Mouse (Mus musculus): ENCODE measurements around the gene Camsap1. TPM values are rescaled to one million over a fixed set of nuclear protein-coding genes. Genes with fewer than 3 reads are reported as not detected.

The Camsap1 gene
- polyA plus RNA-seq, 1 experiment: 2.1 TPM

DNA sequence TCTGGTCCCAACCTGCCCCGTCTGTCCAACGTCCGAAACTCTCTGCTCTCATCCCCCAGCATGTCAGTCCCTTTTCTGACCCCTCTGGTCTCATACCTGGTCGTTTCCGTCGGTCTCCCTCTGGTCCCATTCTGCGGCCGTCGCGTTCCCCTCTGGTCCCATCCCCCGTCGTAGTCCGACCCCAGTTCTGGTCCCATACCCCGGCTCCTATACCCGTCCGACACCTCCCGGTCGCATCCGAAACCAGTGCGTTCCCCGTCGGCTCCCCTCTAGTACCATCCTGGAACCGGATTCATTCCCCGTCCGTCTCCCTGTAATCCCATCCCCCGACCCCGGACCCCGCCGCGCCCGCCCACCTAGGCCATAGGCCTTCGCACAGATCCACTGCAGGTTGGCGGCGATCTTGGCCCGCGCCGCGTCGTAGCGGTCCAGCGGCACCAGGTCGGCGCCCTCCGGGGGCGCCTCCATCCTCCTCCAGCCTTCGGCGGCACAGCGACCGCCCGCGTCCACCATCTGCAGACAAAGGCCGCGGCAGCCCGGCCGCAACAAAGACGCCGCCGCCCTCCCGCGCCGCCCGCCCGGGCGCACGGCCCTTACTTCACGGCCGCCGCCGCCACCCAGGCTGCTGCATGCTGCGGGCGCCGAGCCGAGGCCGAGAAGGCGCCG is 523 bp downstream of the Camsap1 start:
- 1% methylated on average over 76 of the region's 76 CpGs for WGBS

DNA sequence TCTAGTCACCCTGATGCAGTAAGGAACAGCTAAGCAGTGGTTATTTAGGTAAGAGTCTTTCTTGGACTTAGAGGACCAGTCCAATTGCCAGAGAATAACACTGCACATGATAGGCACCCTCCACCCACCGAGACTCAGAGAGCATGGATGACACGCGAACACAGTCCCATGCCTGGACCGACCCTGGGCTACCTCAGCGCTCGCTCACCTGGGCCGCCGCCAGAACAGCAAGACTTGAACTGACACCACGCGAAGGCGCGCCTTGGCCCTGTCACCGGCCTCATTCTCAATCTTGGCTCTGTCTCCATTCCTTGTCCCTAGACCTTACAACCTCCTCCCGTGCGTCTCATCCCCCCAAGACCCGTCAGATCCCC is 1.0 kb downstream of the Camsap1 start:
- 3% methylated on average over 16 of the region's 16 CpGs for WGBS
- no peak for DNase-seq (ENCODE audit: low read depth, low spot score)

More for the DNA sequence above, 523 bp downstream of the Camsap1 start:
- DNase-seq (ENCODE audit: low read depth, low spot score): no peak

DNA sequence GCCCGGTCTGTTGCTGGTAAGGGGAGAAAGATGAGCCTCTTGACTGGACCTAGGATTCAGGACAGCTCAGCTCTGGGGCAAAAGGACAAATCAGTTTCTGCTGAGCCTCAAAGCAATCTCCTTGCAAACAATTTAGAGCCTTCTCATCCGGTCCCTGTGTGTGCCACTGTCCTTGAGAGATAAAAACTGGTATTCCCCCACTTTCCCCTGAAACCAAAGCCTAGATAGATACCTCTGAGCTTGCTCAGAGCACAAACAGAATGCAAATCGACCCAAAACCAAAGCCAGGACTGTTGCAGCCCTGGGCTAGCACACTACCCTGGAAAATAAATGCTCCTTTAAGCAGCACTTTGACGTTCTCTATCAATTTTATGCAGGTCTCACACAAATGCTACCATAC is 4.1 kb downstream of the Camsap1 start:
- no peak for DNase-seq (ENCODE audit: low read depth, low spot score)
- 73% methylated on average over 4 of the region's 4 CpGs for WGBS

DNA sequence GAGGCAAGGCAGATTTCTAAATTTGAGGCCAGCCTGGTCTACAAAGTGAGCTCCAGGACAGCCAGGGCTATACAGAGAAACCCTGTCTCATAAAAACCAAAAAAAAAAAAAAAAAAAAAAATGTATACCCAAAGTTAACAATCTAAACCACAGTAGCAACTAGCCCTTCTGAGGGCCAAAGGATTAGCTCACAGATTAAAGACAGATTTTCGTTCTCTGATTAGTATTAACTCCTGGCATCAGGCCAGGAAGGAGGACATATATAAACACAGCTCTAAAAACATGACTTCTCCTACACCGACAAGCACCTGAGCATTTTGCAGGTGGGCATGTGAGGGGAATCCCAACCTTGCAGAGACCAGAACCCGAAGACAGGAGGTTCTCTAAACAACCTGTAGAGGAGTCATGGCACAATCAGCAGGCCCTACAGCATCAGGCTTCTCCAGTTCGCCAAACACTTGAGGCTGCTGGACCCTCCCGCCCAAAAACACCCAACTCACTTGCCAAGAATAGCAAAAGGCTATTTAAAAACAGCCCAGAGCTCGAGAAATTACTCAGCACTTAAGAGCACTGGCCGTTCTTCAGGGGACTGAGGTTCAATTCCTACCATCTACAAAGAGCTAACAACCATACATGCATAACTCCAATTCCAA is 5.4 kb downstream of the Camsap1 start:
- no peak for DNase-seq (ENCODE audit: low read depth, low spot score)
- 46% methylated on average over 7 of the region's 7 CpGs for WGBS

DNA sequence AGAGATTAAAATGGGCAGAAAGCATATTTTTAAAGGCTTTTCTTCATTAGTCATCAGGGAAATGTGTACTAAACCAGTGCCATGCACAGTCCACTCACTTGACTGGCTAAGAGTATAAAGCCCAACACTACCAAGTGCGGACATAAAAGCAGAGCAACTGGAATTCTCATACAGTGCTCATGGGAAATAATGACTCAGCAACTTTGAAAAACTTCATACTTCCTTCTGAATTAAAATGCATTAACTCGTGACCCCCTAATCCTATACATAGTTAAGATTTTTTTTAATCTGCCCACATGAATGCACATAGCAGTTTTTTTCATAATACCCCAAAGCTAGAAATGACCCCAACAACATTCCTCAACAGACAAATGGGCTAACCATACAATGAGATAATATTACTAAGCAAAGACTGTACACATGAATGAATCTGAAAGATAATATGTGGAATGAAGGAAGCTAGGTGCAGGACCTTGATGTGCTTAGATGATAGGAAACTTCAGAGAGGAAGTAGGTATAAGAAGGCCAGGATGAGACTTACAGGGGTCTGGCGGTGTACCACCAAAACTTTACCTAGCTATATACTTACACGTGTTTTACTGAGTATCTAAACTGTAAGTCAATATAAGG is 7.8 kb downstream of the Camsap1 start:
- 81% methylated on average over 4 of the region's 4 CpGs for WGBS
- no peak for DNase-seq (ENCODE audit: low read depth, low spot score)

DNA sequence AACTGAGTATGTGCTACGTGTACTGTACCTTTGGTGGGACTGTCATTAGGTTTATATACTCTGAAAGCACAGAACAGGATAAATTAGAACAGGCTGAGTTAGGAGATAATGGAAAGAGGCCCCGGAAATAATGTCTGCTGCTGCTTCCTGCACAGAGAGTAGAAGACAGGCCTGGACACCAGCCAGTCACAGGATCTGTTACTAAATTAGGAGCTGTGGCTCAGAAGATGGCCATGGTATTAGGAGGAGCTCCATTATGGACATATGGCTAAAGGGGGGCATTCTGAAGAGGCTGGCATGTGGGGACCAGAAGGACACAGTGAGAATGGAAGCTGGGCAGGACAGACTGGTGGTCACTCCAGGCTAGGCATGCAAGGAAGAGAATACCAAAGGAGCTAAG is 12.7 kb downstream of the Camsap1 start:
- no peak for DNase-seq (ENCODE audit: low read depth, low spot score)
- WGBS: 39% methylated on average over 2 of the region's 2 CpGs

DNA sequence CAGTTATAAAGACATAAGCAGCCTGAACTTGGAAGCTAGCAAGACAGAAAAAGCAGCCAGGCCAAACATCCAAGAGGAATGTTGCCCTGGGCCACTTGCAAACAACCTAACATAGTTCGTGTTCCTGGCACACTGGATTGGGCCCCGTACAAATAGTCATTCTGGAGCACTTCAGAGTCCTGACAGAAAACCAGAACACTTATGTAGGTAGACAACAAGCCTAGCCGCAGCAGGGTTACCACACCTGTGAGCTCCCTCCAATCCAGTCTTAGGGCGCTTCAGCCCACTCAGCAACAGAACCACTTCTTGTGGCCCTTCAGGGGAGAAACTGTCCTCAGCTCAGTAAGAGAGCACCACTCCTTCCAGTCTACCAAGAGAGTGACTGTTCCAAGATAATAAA is 13.8 kb downstream of the Camsap1 start:
- no peak for DNase-seq (ENCODE audit: low read depth, low spot score)
- WGBS: 87% methylated on average over 4 of the region's 4 CpGs

DNA sequence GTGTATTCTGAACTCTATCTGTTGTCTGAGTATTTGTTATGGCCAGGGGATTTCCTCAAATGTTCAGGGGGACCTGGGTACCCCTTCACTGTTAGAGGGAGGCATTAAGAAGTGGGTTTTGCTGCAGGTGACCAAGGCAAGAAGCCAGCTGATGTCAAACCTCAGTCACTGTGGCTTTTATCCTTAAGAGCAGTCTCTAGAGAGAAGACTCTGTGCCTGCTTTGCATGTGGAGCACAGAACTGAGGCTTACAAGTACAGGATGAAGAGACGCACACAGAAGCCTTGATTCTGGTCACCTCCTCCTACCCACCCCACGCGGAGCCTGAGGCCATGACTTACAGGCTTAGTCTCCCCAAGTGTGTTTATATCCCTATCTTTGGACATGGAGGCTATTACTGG is 33.8 kb downstream of the Camsap1 start:
- no peak for DNase-seq (ENCODE audit: low read depth, low spot score)
- WGBS: 95% methylated on average over 3 of the region's 3 CpGs

DNA sequence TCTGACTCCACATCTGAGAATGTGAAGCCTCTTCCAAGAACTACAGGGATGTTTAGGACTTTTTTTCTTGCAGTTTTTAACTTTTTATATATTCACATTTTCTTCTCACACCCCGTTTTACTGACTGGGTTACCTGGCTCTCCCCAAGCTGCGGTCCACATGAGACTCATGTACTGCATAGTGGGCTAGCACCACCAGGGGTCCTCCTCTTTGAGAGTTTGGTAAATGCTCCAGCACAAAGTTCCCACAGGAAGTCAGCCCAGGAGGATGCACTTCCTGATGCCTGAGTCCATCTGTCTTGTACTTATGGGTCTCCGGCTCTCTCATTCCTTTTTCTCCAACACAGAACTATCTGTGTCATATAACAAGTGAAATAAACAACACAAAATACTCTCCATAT is 35.1 kb downstream of the Camsap1 start:
- DNase-seq (ENCODE audit: low read depth, low spot score): no peak

DNA sequence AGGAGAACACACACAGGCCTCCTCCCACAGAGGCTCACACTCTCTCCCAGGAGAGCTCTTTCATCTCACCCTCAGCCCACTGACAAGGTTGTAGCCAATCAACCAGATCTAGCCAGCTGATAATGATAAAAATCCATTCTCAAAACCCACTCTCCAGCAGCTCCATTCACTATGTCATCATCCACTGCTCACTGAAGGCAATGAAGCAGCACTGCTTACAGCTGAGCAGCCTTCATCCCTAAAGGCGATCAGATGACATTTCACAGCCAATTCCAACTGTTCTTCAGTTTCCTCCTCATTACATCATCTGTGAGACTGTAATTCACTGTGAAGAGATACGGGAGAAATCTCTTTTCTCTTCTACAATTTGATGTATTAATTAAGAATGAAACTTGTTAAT is 39.3 kb downstream of the Camsap1 start:
- 87% methylated on average over 2 of the region's 2 CpGs for WGBS

More for the DNA sequence above, 35.1 kb downstream of the Camsap1 start:
- WGBS: 85% methylated on average over 3 of the region's 3 CpGs

DNA sequence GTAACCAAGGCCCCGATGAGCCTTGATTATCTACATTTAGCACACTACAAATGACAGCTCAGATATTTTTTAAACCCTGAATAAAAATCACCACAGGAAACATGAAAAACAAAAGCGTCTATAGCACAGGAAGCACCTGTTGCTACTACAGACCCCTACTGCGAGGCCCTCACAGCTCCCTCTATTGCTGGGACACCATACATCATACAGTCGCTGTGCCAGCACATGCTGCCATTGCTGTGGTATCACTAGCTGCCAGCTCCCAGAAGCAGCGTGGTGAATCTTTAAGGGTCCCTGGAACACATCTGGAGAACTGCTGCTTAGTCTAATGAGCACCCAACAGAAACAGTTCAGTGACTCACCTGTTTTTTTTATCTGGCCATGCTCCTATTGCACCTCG is 42.6 kb downstream of the Camsap1 start:
- DNase-seq (ENCODE audit: low read depth, low spot score): no peak
- 77% methylated on average over 6 of the region's 6 CpGs for WGBS

More for the DNA sequence above, 39.3 kb downstream of the Camsap1 start:
- DNase-seq (ENCODE audit: low read depth, low spot score): no peak

DNA sequence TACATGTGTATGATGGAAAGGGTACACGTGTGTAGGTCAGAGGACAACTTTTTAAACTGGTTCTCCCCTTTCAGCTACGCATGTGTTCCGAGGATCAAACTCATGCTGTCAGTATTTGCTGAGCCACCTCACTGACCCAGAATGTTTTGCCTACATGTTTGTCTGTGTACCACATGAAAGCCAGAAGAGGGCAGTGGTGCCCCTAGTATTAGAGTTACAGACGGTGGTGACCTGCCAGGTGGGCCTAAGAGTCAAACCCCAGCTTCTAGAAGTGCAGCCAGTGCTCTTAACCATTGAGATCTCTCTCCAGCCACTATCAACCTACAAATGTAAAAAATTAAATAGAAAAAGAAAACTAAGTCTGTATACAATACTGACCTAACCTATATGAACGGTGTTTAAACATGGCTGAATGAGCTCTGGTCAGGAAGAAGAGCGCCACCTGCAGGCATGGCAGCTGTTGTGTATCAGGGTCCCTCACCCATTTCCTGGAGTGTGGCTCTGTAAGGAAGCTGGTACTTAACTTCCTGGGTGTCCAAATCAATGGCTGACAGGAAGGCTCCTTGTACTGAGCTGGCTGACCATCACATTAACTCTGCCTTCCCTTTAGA is 51.7 kb downstream of the Camsap1 start:
- DNase-seq (ENCODE audit: low read depth, low spot score): peak; percentile 39
- WGBS: 79% methylated on average over 6 of the region's 6 CpGs

DNA sequence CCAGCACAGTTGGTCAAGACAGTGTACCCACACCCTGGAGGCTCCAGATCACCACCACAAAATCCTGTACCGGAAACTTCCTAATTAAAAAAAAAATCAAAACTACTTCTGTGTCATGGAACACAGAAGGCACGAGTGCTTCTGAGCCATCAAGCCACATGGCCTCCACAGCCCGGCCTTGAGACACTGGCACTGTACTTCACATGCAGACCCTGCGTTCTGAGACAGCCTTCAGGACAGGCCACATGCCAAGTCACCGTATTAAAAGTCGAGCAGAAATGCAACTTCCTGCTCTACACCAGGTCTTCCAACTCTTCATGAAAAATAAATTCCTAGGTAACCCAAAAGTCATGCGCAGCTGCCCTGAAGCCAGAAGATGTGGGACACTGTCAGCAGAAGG is 55.3 kb downstream of the Camsap1 start:
- 85% methylated on average over 7 of the region's 7 CpGs for WGBS
- no peak for DNase-seq (ENCODE audit: low read depth, low spot score)

DNA sequence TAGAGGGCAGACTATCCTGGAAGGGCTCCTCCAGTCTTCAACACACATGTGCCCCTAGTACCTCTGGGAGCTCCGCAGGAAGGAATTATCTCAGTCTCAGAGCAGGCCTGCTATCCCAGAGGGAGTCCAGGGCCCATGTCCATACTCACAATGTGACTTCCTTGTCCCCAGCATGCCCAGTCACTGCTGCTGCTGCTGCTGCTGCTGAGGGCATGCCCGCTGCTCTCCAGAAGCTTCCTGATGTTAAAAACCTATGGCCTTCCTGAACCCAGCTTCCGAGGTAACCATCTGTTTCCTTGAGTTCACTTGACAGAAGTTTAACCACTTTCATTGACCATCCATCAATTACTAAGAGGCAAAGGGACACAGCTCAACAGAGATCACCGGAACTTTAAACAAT is 58.1 kb downstream of the Camsap1 start:
- DNase-seq (ENCODE audit: low read depth, low spot score): no peak
- WGBS: 79% methylated on average over 4 of the region's 4 CpGs

DNA sequence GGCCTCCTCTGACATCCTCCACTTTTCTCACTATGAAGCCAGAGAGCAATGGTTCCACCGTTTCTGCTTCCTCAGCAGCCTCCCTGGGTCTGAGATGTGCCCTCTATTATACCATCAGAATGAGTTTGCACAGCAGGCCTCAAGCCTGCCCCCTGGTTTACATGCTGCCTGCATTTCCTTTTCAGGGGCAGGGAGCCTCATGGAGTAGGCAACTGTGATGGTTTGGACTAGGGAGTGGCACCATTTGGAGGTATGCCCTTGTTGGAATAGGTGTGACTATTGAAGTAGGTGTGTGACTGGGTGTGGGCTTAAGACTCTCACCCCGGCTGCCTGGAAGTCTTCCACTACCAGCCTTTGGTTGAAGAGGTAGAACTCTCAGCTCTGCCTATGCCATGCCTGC is 59.3 kb downstream of the Camsap1 start:
- 34% methylated on average over 2 of the region's 2 CpGs for WGBS
- DNase-seq (ENCODE audit: low read depth, low spot score): peak; percentile 32

DNA sequence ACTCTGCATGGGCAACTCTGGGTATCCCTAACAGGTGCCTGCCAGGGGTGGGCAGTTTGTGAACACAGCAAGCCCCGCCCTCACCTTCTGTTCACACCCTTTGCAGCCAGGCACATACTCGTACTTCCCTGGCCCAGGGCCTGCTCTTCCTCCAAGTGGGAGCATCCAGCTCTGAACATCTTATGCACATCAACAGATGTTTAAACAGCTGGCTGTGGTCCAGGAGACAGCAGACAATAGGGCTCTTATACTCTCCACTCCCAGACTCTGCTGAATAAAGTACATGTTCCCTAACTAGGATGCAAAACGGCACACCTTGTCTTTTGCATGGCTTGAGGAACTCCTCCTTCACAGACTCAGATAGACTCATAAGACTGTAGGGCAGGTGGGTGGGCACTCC is 63.1 kb downstream of the Camsap1 start:
- peak; percentile 45 for DNase-seq (ENCODE audit: low read depth, low spot score)
- WGBS: 19% methylated on average over 3 of the region's 3 CpGs

DNA sequence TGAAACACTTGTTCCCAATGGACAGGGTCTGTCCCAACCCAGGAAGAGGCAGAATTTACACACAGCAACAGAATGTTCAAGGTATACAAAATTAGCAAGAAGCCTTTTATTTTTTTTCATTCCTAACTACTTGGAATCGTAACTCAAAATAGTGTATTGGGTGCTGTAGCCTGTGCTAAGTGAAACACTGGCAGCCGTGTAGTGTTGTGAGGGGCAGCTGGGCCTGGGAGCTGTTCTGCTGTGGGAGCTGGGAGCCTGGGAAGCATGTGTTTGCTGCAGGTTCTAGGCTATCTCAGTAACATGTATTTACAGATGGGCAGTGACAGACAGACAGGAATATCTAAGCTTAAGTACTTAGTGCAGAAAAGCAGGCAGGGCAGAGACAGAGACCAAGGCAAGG is 64.7 kb downstream of the Camsap1 start:
- 82% methylated on average over 2 of the region's 2 CpGs for WGBS
- no peak for DNase-seq (ENCODE audit: low read depth, low spot score)

DNA sequence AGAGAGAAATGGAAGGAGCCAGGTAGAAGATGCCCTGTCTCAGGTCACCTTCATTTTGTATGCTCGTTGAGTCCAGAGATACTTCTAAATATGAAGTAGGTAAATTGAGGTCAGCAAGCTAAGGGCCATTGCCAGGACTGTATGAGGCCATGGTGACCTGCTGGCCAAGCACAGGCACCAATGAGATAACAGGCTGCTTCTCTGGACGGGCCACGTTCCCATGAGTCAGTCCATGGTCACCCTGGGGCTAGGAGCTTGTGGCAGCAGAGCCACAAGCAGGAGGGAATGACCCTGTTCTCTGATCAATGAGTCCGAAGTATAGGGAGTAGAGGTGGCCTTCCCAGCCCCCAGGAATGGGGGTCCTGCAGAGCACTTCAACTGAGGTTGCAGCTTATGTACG is 68.3 kb downstream of the Camsap1 start:
- DNase-seq (ENCODE audit: low read depth, low spot score): no peak
- WGBS: 87% methylated on average over 5 of the region's 5 CpGs

DNA sequence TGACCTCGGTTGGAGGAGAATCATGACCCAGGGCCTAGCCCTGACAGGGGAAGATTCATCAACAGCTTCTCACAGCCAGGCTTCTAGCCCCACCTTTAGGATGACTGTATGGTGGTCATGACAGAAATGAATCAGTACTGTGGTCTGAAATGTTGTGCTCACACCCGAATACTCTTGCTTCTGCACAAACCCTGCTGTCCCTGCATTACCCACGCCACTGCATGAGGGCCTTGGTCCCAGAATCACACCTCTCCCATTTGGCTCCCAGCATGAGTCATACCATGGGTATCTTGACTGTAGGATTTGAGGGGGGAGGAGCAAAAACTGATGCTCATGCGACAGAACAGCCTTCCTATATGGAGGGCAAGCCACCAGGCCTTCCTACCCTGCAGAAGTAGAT is 68.9 kb downstream of the Camsap1 start:
- WGBS: 76% methylated on average over 4 of the region's 4 CpGs
- DNase-seq (ENCODE audit: low read depth, low spot score): no peak

DNA sequence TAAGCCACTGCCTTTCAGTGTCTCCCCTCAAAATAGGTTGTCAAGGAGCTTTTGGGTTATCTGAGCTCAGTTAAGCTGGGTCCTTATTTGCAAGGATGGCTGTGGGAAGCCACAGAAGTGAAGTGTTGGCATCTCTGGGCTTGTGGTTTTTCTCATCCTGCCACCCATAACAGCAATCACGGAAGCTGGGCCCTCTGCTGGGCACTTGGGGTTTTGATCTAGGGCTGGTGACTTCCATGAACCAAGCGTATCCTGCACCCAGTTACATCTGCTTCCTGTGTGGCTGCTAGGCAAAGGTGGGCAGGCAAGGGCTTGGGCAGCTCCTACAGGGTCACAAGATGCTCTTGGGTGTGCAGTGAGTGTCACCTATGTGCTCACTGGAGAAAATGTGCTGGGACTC is 69.8 kb downstream of the Camsap1 start:
- no peak for DNase-seq (ENCODE audit: low read depth, low spot score)
- WGBS: 54% methylated on average over 2 of the region's 2 CpGs

DNA sequence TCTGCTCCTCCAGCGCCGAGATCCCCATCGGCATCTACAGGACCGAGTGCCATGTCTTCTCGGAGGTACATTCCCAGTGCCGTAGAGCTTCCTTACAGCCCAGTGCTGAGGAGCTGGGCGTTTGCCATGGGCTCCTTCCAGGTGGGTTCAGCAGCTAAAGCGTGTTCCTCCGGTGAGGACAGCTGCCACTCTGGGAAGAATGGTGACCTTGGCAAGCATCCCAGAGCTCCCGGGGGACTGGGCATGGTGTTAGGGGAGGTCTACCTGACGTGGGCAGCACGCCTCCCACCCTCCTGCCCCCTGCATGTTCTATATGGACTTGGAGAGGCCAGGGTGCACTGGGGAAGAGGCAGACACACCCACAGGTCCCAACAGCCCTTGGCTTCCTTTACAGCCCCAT is 73.2 kb downstream of the Camsap1 start:
- WGBS: 62% methylated on average over 12 of the region's 12 CpGs
- DNase-seq (ENCODE audit: low read depth, low spot score): no peak

Measured in large intestine, adult 2 months (tissue).